Mouse (Mus musculus) C2C12 (cell line): ENCODE results near the gene Cacng8.

Experiments
- CEBPB ChIP-seq: IDR thresholded peaks from one replicate; pipeline ENCODE4 v1.6.1; 2011; ENCODE audit warnings: low read depth, mild to moderate bottlenecking, control low read depth, moderate library complexity
- CTCF ChIP-seq: IDR thresholded peaks from one replicate; pipeline ENCODE4 v1.5.1; 2011; ENCODE audit not compliant: control insufficient read depth, insufficient read depth, insufficient read length
- FOSL1 ChIP-seq: IDR thresholded peaks from one replicate; pipeline ENCODE4 v1.8.0; 2011; ENCODE audit warnings: mild to moderate bottlenecking, low read length; ENCODE audit not compliant: poor library complexity, insufficient read depth, severe bottlenecking
- MAX ChIP-seq: IDR thresholded peaks from one replicate; pipeline ENCODE4 v1.6.1; 2011; ENCODE audit warnings: mild to moderate bottlenecking, control low read depth
- MYOD1 ChIP-seq: IDR thresholded peaks from one replicate; pipeline ENCODE4 v1.6.1; 2011; ENCODE audit warnings: low read depth; ENCODE audit not compliant: control insufficient read depth, insufficient read length
- USF1 ChIP-seq: IDR thresholded peaks from one replicate; pipeline ENCODE4 v1.6.1; 2011; ENCODE audit warnings: low read depth, mild to moderate bottlenecking, control low read depth, moderate library complexity

DNA sequence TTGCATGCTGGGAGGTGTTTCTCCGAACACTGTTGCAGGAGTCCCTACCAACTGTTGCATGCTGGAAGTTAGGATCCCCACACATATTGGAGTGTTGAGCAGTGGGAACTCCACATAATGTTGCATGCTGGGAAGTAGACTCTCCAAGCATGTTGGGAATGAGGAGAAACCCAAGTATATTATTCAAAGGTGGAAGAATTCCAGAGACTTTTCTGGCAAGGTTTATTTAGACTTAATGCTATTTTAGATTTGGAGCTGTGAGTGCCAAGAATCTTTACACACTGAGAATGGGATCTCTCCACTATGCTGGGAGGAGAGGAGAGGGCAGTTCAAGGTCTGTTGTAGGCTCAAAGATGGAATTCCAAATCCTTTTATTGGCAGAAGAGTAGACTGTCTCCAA lies 41.6 kb downstream of the Cacng8 start:
- TF ChIP-seq CTCF (no peak), FOSL1 (no peak), USF1 (no peak), MYOD1 (no peak), MAX (no peak), CEBPB (no peak)
